Mouse (Mus musculus) hindbrain, embryonic 15.5 days (tissue): ENCODE data around the gene Chrm3. TPM values are rescaled to one million over a fixed set of nuclear protein-coding genes. Genes with fewer than 3 reads are reported as not detected.

Source experiments
- ATAC-seq: fragments of 200-750 bp; cut with Nextera tagmentation; 2 replicates; pipeline ENCODE4 v1.8.0; 2017; ENCODE audit warnings: low read depth, moderate number of reproducible peaks, moderate TSS enrichment; ENCODE audit not compliant: low FRiP score
- H3K27ac ChIP-seq: fragments of 300-500 bp; sonication (generic); replicated peaks from 2 replicates; pipeline ENCODE4 v1.5.1; 2015; ENCODE audit warnings: mild to moderate bottlenecking, inconsistent platforms
- H3K27me3 ChIP-seq: fragments of 300-500 bp; sonication (generic); 2 replicates; pipeline ENCODE4 v1.6.1; 2015; ENCODE audit warnings: control low read depth, inconsistent platforms
- H3K36me3 ChIP-seq: fragments of 300-500 bp; sonication (generic); 2 replicates; pipeline ENCODE4 v1.6.1; 2015; ENCODE audit warnings: control low read depth, inconsistent platforms
- H3K4me1 ChIP-seq: fragments of 300-500 bp; sonication (generic); replicated peaks from 2 replicates; pipeline ENCODE4 v1.6.1; 2015; ENCODE audit warnings: control low read depth, inconsistent platforms
- H3K4me2 ChIP-seq: fragments of 300-500 bp; sonication (generic); 2 replicates; pipeline ENCODE4 v1.6.1; 2015; ENCODE audit warnings: moderate library complexity, mild to moderate bottlenecking, inconsistent platforms
- H3K4me3 ChIP-seq: fragments of 300-500 bp; sonication (generic); 2 replicates; pipeline ENCODE4 v1.5.1; 2015; ENCODE audit warnings: mild to moderate bottlenecking, inconsistent platforms
- H3K9ac ChIP-seq: fragments of 300-500 bp; sonication (generic); 2 replicates; pipeline ENCODE4 v1.6.1; 2015; ENCODE audit warnings: inconsistent platforms
- H3K9me3 ChIP-seq: fragments of 300-500 bp; sonication (generic); 2 replicates; pipeline ENCODE4 v1.6.1; 2016; ENCODE audit warnings: control low read depth, inconsistent platforms
- WGBS: fragments of 180-500 bp; shearing (Covaris S2); methylation state at CpG from one replicate; pipeline ENCODE4 v1.1.7; 2015; 5-methylcytosine and 5-hydroxymethylcytosine counted together
- polyA plus RNA-seq: library from polyadenylated mRNA; unstranded; fragments of >200 nt; fragmentation: Nextera tagmentation; extraction: Ambion mirVana; gene quantifications from 2 replicates; pipeline ENCODE4 v1.2.1, GENCODE M21; 2015

Gene Chrm3
- polyA plus RNA-seq, 1 experiment from 2014 or later: 3.2 TPM

GRCm38 (mm10) chr13:10220403-10220802, 140.2 kb downstream of the Chrm3 start:
- Histone ChIP-seq H3K27me3 (no peaks in the 10 kb centered on the region), H3K9me3 (no peaks in the 10 kb centered on the region), H3K4me3 (no peak overlapping the region), H3K4me1 (no peaks in the 10 kb centered on the region), H3K36me3 (no peaks in the 10 kb centered on the region), H3K27ac (no peak overlapping the region), H3K9ac (no peak overlapping the region), H3K4me2 (no peak overlapping the region)
- WGBS: 81% methylated on average over 4 of the region's 4 CpGs
- no peak for ATAC-seq

- 91% methylated on average over 2 of the region's 2 CpGs for WGBS
- Histone ChIP-seq H3K27me3 (no peaks in the 10 kb centered on the region), H3K27ac (no peak overlapping the region), H3K4me3 (no peak overlapping the region), H3K9ac (no peak overlapping the region), H3K4me2 (no peak overlapping the region), H3K9me3 (no peaks in the 10 kb centered on the region), H3K36me3 (no peaks in the 10 kb centered on the region), H3K4me1 (no peaks in the 10 kb centered on the region)
- no peak for ATAC-seq
Measured at GRCm38 (mm10) chr13:10212112-10212511, 148.5 kb downstream of the Chrm3 start.

DNA sequence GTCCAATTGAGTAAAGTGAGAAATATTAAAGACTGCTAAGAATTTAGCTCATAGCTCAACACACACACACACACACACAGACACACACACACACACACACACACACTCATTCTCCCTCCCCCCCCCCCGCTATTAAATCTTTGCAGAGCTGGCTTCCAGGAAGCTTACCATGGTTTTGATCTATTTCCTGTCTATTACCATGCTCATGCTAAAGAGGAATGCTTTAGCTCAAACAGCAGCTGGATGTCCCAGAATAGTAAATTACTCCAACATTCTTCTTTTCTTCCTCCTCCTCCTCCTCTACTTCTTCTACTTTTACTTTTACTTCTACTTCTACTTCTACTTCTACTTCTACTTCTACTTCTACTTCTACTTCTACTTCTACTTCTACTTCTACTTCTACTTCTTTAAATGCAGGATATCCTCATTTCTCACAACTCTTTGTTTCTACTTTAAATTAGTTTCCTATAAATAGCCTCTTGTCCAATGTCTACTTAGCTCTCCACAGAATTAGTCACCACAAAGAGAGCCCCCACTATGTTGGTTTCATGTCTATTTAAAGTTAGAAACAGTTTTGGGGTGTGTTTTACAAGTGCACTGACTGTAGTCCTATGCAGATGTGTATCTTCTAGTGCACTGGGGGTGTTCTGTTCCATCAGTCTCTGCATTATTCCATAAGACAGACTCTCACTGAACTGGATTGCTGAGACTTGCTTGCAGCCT, 150.0 kb downstream of the Chrm3 start:
- H3K4me1 ChIP-seq: no peaks in the 10 kb centered on the region
- H3K27me3 ChIP-seq: no peaks in the 10 kb centered on the region
- H3K36me3 ChIP-seq: no peaks in the 10 kb centered on the region
- H3K4me3 ChIP-seq: no peak overlapping the region
- no peaks in the 10 kb centered on the region for H3K9me3 ChIP-seq
- H3K27ac ChIP-seq: no peak overlapping the region
- no peak for ATAC-seq
- no peak overlapping the region for H3K9ac ChIP-seq
- H3K4me2 ChIP-seq: no peak overlapping the region
- WGBS: no CpG with 5 or more reads among the region's 1 CpGs

DNA sequence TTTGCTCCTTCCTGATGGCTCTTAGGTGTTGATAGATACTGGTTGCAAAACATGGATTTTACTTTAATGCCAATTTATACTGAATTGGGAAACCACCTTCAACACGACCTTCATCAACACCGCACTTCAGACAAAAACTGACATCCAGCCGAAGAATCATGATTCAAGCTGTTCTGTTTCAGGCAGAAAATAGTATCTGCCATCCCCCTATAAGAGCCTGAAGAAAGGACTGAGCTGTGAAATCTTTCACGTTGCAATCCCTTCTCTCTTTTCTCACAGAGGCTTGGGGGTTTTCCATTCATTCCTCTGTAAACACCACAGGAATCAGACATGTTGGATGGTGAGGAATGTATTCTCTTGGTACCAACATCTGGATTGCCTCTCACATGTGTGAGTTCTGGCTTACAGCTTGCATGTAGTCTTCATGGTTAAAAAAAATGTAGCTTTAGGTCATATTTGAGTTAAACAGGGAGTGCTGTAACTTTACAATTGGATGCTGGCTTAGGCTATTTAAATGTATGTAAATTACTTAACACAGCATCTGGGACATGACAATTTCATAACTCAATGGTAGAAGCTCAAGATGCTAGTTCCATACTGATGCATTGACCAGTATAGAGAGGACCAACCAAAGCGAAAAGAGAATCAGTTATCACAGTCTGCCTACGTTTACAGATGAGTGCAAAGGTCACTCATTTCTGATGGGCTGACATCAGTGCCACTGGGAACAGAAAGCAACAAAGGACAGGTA, 161.3 kb downstream of the Chrm3 start:
- H3K27me3 ChIP-seq: no peaks in the 10 kb centered on the region
- H3K4me2 ChIP-seq: no peak overlapping the region
- WGBS: 86% methylated on average over 6 of the region's 6 CpGs
- no peak overlapping the region for H3K4me3 ChIP-seq
- no peak overlapping the region for H3K27ac ChIP-seq
- H3K9ac ChIP-seq: no peak overlapping the region
- H3K36me3 ChIP-seq: no peaks in the 10 kb centered on the region
- H3K4me1 ChIP-seq: no peaks in the 10 kb centered on the region
- H3K9me3 ChIP-seq: no peaks in the 10 kb centered on the region
- no peak for ATAC-seq

GRCm38 (mm10) chr13:10189829-10190228, 170.8 kb downstream of the Chrm3 start:
- Histone ChIP-seq H3K9ac (no peak overlapping the region), H3K27ac (no peak overlapping the region), H3K4me3 (no peak overlapping the region), H3K27me3 (no peaks in the 10 kb centered on the region), H3K4me2 (no peak overlapping the region), H3K4me1 (no peaks in the 10 kb centered on the region), H3K36me3 (no peaks in the 10 kb centered on the region), H3K9me3 (no peaks in the 10 kb centered on the region)
- ATAC-seq: no peak
- WGBS: 74% methylated on average over 2 of the region's 2 CpGs

- 93% methylated on average over 3 of the region's 3 CpGs for WGBS
- Histone ChIP-seq H3K36me3 (no peaks in the 10 kb centered on the region), H3K27me3 (no peaks in the 10 kb centered on the region), H3K4me1 (no peaks in the 10 kb centered on the region), H3K27ac (no peak overlapping the region), H3K9ac (no peak overlapping the region), H3K4me3 (no peak overlapping the region), H3K4me2 (no peak overlapping the region), H3K9me3 (no peaks in the 10 kb centered on the region)
- ATAC-seq: no peak
Measured at GRCm38 (mm10) chr13:10187926-10188325, 172.7 kb downstream of the Chrm3 start.

DNA sequence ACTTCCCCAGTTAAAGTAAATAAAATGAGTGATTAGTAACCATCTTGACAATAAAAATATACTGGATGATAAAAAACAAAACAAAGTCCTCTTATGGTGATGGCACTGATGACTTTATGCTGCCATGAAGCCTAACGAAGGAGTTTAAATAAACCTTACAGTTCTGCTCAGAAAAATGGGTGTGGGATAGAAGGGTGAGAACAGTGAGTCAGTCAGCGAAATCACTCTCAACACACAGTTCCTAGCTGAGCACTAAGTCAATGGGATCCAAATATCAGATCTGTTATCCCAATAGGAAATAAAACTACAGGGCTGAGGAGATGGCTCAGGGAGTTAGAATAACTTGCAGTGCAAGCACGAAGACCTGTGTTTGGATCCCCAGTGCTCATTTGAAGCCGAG, 176.8 kb downstream of the Chrm3 start:
- Histone ChIP-seq H3K36me3 (no peaks in the 10 kb centered on the region), H3K27me3 (no peaks in the 10 kb centered on the region), H3K4me1 (no peaks in the 10 kb centered on the region), H3K9ac (no peak overlapping the region), H3K27ac (no peak overlapping the region), H3K9me3 (no peaks in the 10 kb centered on the region), H3K4me3 (no peak overlapping the region), H3K4me2 (no peak overlapping the region)
- 86% methylated on average over 4 of the region's 4 CpGs for WGBS
- no peak for ATAC-seq

DNA sequence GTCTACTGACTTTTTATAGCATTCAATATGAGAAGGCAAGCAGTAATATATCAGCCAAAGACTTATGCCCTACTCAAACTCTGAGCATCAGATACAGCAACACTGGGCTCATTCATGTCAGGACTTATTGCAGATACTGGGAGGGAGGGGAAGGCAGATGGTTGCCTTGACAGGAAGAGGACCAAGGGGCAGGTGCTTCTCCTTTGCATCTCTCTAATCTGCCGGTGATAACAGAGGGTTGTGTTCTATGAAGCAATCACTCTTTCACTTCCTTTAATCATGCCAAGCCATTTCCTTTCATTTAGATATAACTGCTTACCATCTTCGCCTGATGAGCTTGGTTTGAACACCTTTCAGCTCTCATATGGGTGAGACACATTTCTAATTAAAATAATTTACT, 177.9 kb downstream of the Chrm3 start:
- Histone ChIP-seq H3K4me2 (no peak overlapping the region), H3K27ac (no peak overlapping the region), H3K4me1 (no peaks in the 10 kb centered on the region), H3K4me3 (no peak overlapping the region), H3K9ac (no peak overlapping the region), H3K27me3 (no peaks in the 10 kb centered on the region), H3K9me3 (no peaks in the 10 kb centered on the region), H3K36me3 (no peaks in the 10 kb centered on the region)
- ATAC-seq: no peak
- WGBS: 75% methylated on average over 2 of the region's 2 CpGs

DNA sequence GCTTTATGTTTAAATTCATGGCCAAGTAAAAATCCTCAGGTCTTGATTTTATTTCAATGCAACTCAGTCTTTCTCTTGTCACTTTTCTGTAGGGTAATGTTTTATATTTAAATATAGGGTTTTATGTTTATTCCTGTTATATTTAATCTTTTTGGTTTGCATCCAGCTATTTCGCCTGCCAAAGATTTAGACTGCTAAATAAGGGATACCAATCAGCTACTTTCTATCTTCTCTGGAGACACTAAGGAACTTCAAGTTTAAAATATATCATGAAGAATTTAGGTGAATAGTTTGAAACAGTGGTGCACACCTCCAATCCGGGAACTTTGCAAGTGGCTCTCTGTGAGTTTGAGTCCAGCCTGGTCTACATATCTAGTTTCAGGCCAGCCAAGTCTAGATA, 190.1 kb downstream of the Chrm3 start:
- 95% methylated on average over 2 of the region's 2 CpGs for WGBS
- Histone ChIP-seq H3K27me3 (no peaks in the 10 kb centered on the region), H3K4me1 (no peaks in the 10 kb centered on the region), H3K4me2 (no peak overlapping the region), H3K4me3 (no peak overlapping the region), H3K9ac (no peak overlapping the region), H3K27ac (no peak overlapping the region), H3K9me3 (no peaks in the 10 kb centered on the region), H3K36me3 (no peaks in the 10 kb centered on the region)
- no peak for ATAC-seq

DNA sequence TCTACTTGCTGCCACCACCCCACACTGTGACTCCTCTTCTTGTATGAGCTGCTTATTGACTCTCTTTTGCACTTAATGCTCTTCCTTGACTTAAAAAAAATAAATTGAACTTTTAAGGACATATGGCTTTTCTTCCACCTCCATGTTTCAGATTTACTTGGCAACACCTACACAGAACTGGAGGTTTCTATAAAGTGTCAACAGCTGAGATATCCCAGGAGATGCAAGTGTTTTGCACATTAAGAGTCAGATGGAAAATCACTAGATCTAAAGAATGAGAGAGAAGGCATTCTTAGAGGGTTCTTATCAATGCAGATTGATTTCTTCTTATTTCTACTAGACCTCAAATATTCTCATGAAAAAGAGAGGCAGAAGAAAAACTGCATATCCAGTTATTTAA, 197.3 kb downstream of the Chrm3 start:
- Histone ChIP-seq H3K4me1 (no peaks in the 10 kb centered on the region), H3K27me3 (no peaks in the 10 kb centered on the region), H3K9ac (no peak overlapping the region), H3K9me3 (no peaks in the 10 kb centered on the region), H3K27ac (no peak overlapping the region), H3K4me3 (no peak overlapping the region), H3K36me3 (no peaks in the 10 kb centered on the region), H3K4me2 (no peak overlapping the region)
- no peak for ATAC-seq

- no peaks in the 10 kb centered on the region for H3K9me3 ChIP-seq
- 85% methylated on average over 3 of the region's 3 CpGs for WGBS
- ATAC-seq: no peak
- no peak overlapping the region for H3K27ac ChIP-seq
- H3K27me3 ChIP-seq: no peaks in the 10 kb centered on the region
- no peak overlapping the region for H3K9ac ChIP-seq
- no peak overlapping the region for H3K4me3 ChIP-seq
- no peaks in the 10 kb centered on the region for H3K4me1 ChIP-seq
- H3K36me3 ChIP-seq: no peaks in the 10 kb centered on the region
- no peak overlapping the region for H3K4me2 ChIP-seq
Measured at GRCm38 (mm10) chr13:10157496-10157895, 203.2 kb downstream of the Chrm3 start.

DNA sequence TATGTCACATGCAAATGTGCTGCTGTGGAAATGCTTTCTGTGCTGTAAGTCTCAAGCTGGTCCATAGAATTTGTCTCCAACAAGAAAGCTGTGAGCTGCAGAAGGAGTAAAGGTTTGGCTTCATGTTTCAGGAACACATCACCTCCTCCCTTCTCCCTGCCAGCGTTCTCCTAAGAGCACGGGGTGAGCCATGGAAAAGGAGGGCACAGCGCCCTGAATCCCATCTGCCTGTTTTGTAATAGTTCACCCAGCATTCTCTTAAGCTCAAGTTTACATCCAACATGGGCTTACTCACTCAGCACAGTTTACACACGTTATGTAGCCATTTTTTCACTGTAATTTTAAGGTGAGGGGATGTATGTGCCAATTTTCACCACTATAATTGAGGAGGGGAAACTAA, 220.1 kb downstream of the Chrm3 start:
- Histone ChIP-seq H3K36me3 (no peaks in the 10 kb centered on the region), H3K4me1 (no peaks in the 10 kb centered on the region), H3K9ac (no peak overlapping the region), H3K27ac (no peak overlapping the region), H3K4me3 (no peak overlapping the region), H3K9me3 (no peaks in the 10 kb centered on the region), H3K4me2 (no peak overlapping the region), H3K27me3 (no peaks in the 10 kb centered on the region)
- no peak for ATAC-seq
- 87% methylated on average over 4 of the region's 4 CpGs for WGBS

DNA sequence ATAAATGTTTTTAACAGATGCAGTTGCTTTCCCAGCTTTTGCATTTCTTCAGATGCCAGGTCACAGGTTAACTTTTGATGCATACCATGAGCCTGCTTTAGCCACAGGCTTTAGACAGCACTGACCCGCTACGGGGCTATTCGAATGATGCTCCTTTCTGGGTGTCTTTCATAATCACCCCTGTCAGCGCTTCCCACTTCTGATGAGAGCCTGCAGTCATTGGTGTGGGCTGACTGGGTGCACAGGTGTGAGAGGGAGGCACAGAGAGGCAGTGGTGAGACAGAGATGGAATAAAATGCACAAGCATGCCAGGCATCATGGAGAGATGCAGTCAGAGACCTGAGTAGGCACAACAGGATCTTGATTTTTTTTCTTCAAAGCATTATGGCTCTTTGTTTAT, 221.8 kb downstream of the Chrm3 start:
- Histone ChIP-seq H3K4me1 (no peaks in the 10 kb centered on the region), H3K4me2 (no peak overlapping the region), H3K4me3 (no peak overlapping the region), H3K27me3 (no peaks in the 10 kb centered on the region), H3K27ac (no peak overlapping the region), H3K9ac (no peak overlapping the region), H3K9me3 (no peaks in the 10 kb centered on the region), H3K36me3 (no peaks in the 10 kb centered on the region)
- no peak for ATAC-seq
- WGBS: 93% methylated on average over 4 of the region's 4 CpGs
